Mouse (Mus musculus): ENCODE measurements around the gene Zbed4.
"Not testable (repeated sequence)": the region's sequence is repeated elsewhere in the genome, so short reads cannot be mapped to it uniquely, and the experiment has no call there.

The Zbed4 gene

GRCm38 (mm10) chr15:88738466-88738865 is 13.0 kb upstream of the Zbed4 start:
- DNase-seq (ENCODE audit: low read depth, low spot score): no peak

- DNase-seq (ENCODE audit: low read depth, low spot score): no peak
Measured at GRCm38 (mm10) chr15:88741366-88741765, 10.1 kb upstream of the Zbed4 start.

- DNase-seq (ENCODE audit: low read depth, low spot score): not testable (repeated sequence)
Measured at GRCm38 (mm10) chr15:88743371-88743770, 8.1 kb upstream of the Zbed4 start.

GRCm38 (mm10) chr15:88745347-88745746 is 6.1 kb upstream of the Zbed4 start:
- DNase-seq (ENCODE audit: low read depth, low spot score): no peak

GRCm38 (mm10) chr15:88745926-88746325 is 5.5 kb upstream of the Zbed4 start:
- no peak for DNase-seq (ENCODE audit: low read depth, low spot score)

GRCm38 (mm10) chr15:88749617-88750016 is 1.8 kb upstream of the Zbed4 start:
- not testable (repeated sequence) for DNase-seq (ENCODE audit: low read depth, low spot score)

- no peak for DNase-seq (ENCODE audit: low read depth, low spot score)
Measured at GRCm38 (mm10) chr15:88750032-88750431, 1.4 kb upstream of the Zbed4 start.

GRCm38 (mm10) chr15:88750677-88751563 is 540 bp upstream of the Zbed4 start:
- DNase-seq (ENCODE audit: low read depth, low spot score): peak; percentile 100

- DNase-seq (ENCODE audit: low read depth, low spot score): no peak
Measured at GRCm38 (mm10) chr15:88752403-88752733, 908 bp downstream of the Zbed4 start.

- DNase-seq (ENCODE audit: low read depth, low spot score): no peak
Measured at GRCm38 (mm10) chr15:88754896-88755295, 3.4 kb downstream of the Zbed4 start.

GRCm38 (mm10) chr15:88755761-88756160 is 4.3 kb downstream of the Zbed4 start:
- no peak for DNase-seq (ENCODE audit: low read depth, low spot score)

- no peak for DNase-seq (ENCODE audit: low read depth, low spot score)
Measured at GRCm38 (mm10) chr15:88758061-88758460, 6.6 kb downstream of the Zbed4 start.

- DNase-seq (ENCODE audit: low read depth, low spot score): no peak
Measured at GRCm38 (mm10) chr15:88761551-88761950, 10.1 kb downstream of the Zbed4 start.

GRCm38 (mm10) chr15:88766139-88766538 is 14.7 kb downstream of the Zbed4 start:
- DNase-seq (ENCODE audit: low read depth, low spot score): peak; percentile 16

- no peak for DNase-seq (ENCODE audit: low read depth, low spot score)
Measured at GRCm38 (mm10) chr15:88768537-88768936, 17.1 kb downstream of the Zbed4 start.

GRCm38 (mm10) chr15:88774630-88775029 is 23.2 kb downstream of the Zbed4 start:
- not testable (repeated sequence) for DNase-seq (ENCODE audit: low read depth, low spot score)

- DNase-seq (ENCODE audit: low read depth, low spot score): no peak
Measured at GRCm38 (mm10) chr15:88792140-88792850, 40.8 kb downstream of the Zbed4 start.

GRCm38 (mm10) chr15:88794729-88795128 is 43.3 kb downstream of the Zbed4 start:
- DNase-seq (ENCODE audit: low read depth, low spot score): not testable (repeated sequence)

- DNase-seq (ENCODE audit: low read depth, low spot score): no peak
Measured at GRCm38 (mm10) chr15:88799950-88800371, 48.5 kb downstream of the Zbed4 start.

- no peak for DNase-seq (ENCODE audit: low read depth, low spot score)
Measured at GRCm38 (mm10) chr15:88800921-88801354, 49.5 kb downstream of the Zbed4 start.

GRCm38 (mm10) chr15:88801903-88802302 is 50.4 kb downstream of the Zbed4 start:
- no peak for DNase-seq (ENCODE audit: low read depth, low spot score)

- DNase-seq (ENCODE audit: low read depth, low spot score): no peak
Measured at GRCm38 (mm10) chr15:88802348-88802747, 50.9 kb downstream of the Zbed4 start.

GRCm38 (mm10) chr15:88808121-88808520 is 56.7 kb downstream of the Zbed4 start:
- DNase-seq (ENCODE audit: low read depth, low spot score): no peak

All from CD4-positive, CD25-positive, alpha-beta regulatory T cell, adult 2 months (primary cell).